In genomic region chr19:4194776-4195650, GRCm38 (mm10) we compare ENCODE assay signal across 14 mouse cellular contexts. TPM values are rescaled to one million over a fixed set of nuclear protein-coding genes. Genes with fewer than 3 reads are reported as not detected.
A peak's percentile ranks its signal among the peaks of the same experiment; 100 is the strongest.
DNase-seq lines count a peak whose midpoint lies in the region; ATAC-seq lines count a peak whose summit lies in the region.
"Had no signal": no experiment of that assay in that cellular context is flagged by ENCODE, and none has a peak within 500 bp of the region (broad histone marks: within the 10 kb centered on the region; RNA-seq: fewer than 3 reads in every experiment).

No protein-coding gene starts in this region.

- H3K27me3 ChIP-seq in hindbrain, embryonic 15.5 days = no peaks in the 10 kb centered on the region
- H3K27me3 ChIP-seq in hindbrain, embryonic 14.5 days (ENCODE audit: control insufficient read depth, insufficient read depth, low read length) = no peaks in the 10 kb centered on the region
- no peaks in the 10 kb centered on the region for H3K27me3 ChIP-seq in megakaryocyte, embryonic 14.5 days (replicated peaks)
- H3K27me3 ChIP-seq: intestine, embryonic 15.5 days; lung, embryonic 15.5 days had no signal

- no peak overlapping the region for H3K9ac ChIP-seq in hindbrain, embryonic 15.5 days
- no peak overlapping the region for H3K9ac ChIP-seq in hindbrain, embryonic 14.5 days
- H3K9ac ChIP-seq: intestine, embryonic 15.5 days; lung, embryonic 15.5 days had no signal

- WGBS in hindbrain, embryonic 15.5 days = 72% methylated on average over 12 of the region's 12 CpGs
- WGBS in hindbrain, embryonic 14.5 days = 75% methylated on average over 12 of the region's 12 CpGs

- peaks cover 30% of the 10 kb centered on the region for H3K36me3 ChIP-seq in hindbrain, embryonic 15.5 days
- H3K36me3 ChIP-seq in hindbrain, embryonic 14.5 days (replicated peaks; ENCODE audit: control insufficient read depth, insufficient read depth) = peaks cover 44% of the 10 kb centered on the region
- H3K36me3 ChIP-seq in megakaryocyte, embryonic 14.5 days (replicated peaks; ENCODE audit: low read length) = peaks cover 74% of the 10 kb centered on the region

- ATAC-seq in hindbrain, embryonic 15.5 days (ENCODE audit: low FRiP score, low read depth) = no peak
- no peak for ATAC-seq in hindbrain, embryonic 14.5 days (ENCODE audit: low FRiP score)
- ATAC-seq in megakaryocyte, adult 5-6 weeks (ENCODE audit: poor library complexity, severe bottlenecking) = no peak
- ATAC-seq: intestine, embryonic 15.5 days had no signal

- peak overlapping the region; percentile 37; the same call in 1 of the 2 replicates for H3K27ac ChIP-seq in hindbrain, embryonic 15.5 days (replicated peaks)
- H3K27ac ChIP-seq in hindbrain, embryonic 14.5 days = no peak overlapping the region
- H3K27ac ChIP-seq: lung, embryonic 15.5 days had no signal

- H3K4me3 ChIP-seq in hindbrain, embryonic 15.5 days = no peak overlapping the region
- no peak overlapping the region for H3K4me3 ChIP-seq in hindbrain, embryonic 14.5 days (replicated peaks; ENCODE audit: low read length)
- peak overlapping the region; percentile 14 for H3K4me3 ChIP-seq in megakaryocyte, embryonic 14.5 days (replicated peaks)
- H3K4me3 ChIP-seq: intestine, embryonic 15.5 days; lung, embryonic 15.5 days had no signal

- no peak for DNase-seq in hindbrain, embryonic 14.5 days (ENCODE audit: low spot score)
- peak; percentile 89 for DNase-seq in cerebellum, adult 11-12 months
- DNase-seq in cerebellum, postnatal 25 days = peak; percentile 91 to 93
- DNase-seq in right cerebral cortex, postnatal 14 days = no peak
- DNase-seq in frontal cortex, postnatal 36 days (ENCODE audit: low spot score in 2 of 2) = no peak

- H3K9me3 ChIP-seq in hindbrain, embryonic 15.5 days = no peaks in the 10 kb centered on the region
- H3K9me3 ChIP-seq in hindbrain, embryonic 14.5 days (ENCODE audit: control insufficient read depth, low read length) = no peaks in the 10 kb centered on the region
- H3K9me3 ChIP-seq in megakaryocyte, embryonic 14.5 days = no peaks in the 10 kb centered on the region
- H3K9me3 ChIP-seq: intestine, embryonic 15.5 days; lung, embryonic 15.5 days had no signal

- peaks cover 44% of the 10 kb centered on the region for H3K4me1 ChIP-seq in hindbrain, embryonic 15.5 days (replicated peaks)
- peaks cover 12% of the 10 kb centered on the region for H3K4me1 ChIP-seq in hindbrain, embryonic 14.5 days (replicated peaks; ENCODE audit: control insufficient read depth, insufficient read depth, low read length)
- H3K4me1 ChIP-seq in megakaryocyte, embryonic 14.5 days = peaks cover 82% of the 10 kb centered on the region

- no peak overlapping the region for H3K4me2 ChIP-seq in hindbrain, embryonic 15.5 days
- no peak overlapping the region for H3K4me2 ChIP-seq in hindbrain, embryonic 14.5 days (replicated peaks)
- H3K4me2 ChIP-seq: lung, embryonic 15.5 days had no signal

RNA-seq across cellular contexts. Expression of gene Ppp1ca, which starts 3.1 kb away (rescaled TPM):
- polyA plus RNA-seq in hindbrain, embryonic 15.5 days (2015; fragmentation: Nextera tagmentation; extraction: Ambion mirVana) = 582 and 587 TPM in 2 replicates
- polyA plus RNA-seq in hindbrain, embryonic 14.5 days (2014; fragmentation: Nextera tagmentation; extraction: Ambion mirVana) = 581 and 604 TPM in 2 replicates
- polyA plus RNA-seq in megakaryocyte, embryonic 14.5 days (2012; ENCODE audit: insufficient read depth, low replicate concordance) = 268 and 792 TPM in 2 replicates
- 496 and 536 TPM in 2 replicates for total RNA-seq in megakaryocyte, adult 5-6 weeks (2015)
- total RNA-seq in megakaryocyte, adult 5-6 weeks (2017) = 639 and 705 TPM in 2 replicates

RNA-seq across cellular contexts. Expression of gene Tbc1d10c, which starts 3.9 kb away (rescaled TPM):
- 0.98 and 1.5 TPM in 2 replicates for polyA plus RNA-seq in hindbrain, embryonic 15.5 days (2015; fragmentation: Nextera tagmentation; extraction: Ambion mirVana)
- polyA plus RNA-seq in hindbrain, embryonic 14.5 days (2014; fragmentation: Nextera tagmentation; extraction: Ambion mirVana) = 0.43 and 0.68 TPM in 2 replicates
- polyA plus RNA-seq in megakaryocyte, embryonic 14.5 days (2012; ENCODE audit: insufficient read depth, low replicate concordance) = 24.1 and 31.5 TPM in 2 replicates
- total RNA-seq in megakaryocyte, adult 5-6 weeks (2015) = 52.8 and 59.9 TPM in 2 replicates
- total RNA-seq in megakaryocyte, adult 5-6 weeks (2017) = 21.5 and 33.5 TPM in 2 replicates

RNA-seq across cellular contexts. Expression of gene Rad9a, which starts 6.4 kb away (rescaled TPM):
- polyA plus RNA-seq in hindbrain, embryonic 15.5 days (2015; fragmentation: Nextera tagmentation; extraction: Ambion mirVana) = 25.5 and 27.5 TPM in 2 replicates
- polyA plus RNA-seq in hindbrain, embryonic 14.5 days (2014; fragmentation: Nextera tagmentation; extraction: Ambion mirVana) = 19.4 and 22.5 TPM in 2 replicates
- 22.1 and 24.3 TPM in 2 replicates for polyA plus RNA-seq in megakaryocyte, embryonic 14.5 days (2012; ENCODE audit: insufficient read depth, low replicate concordance)
- total RNA-seq in megakaryocyte, adult 5-6 weeks (2015) = 32.8 and 36.7 TPM in 2 replicates
- 21.4 and 22.8 TPM in 2 replicates for total RNA-seq in megakaryocyte, adult 5-6 weeks (2017)

RNA-seq across cellular contexts. Expression of gene Clcf1, which starts 19.0 kb away (rescaled TPM):
- polyA plus RNA-seq in hindbrain, embryonic 15.5 days (2015; fragmentation: Nextera tagmentation; extraction: Ambion mirVana) = 0.69 and 0.75 TPM in 2 replicates
- 0.51 and 0.53 TPM in 2 replicates for polyA plus RNA-seq in hindbrain, embryonic 14.5 days (2014; fragmentation: Nextera tagmentation; extraction: Ambion mirVana)
- polyA plus RNA-seq in megakaryocyte, embryonic 14.5 days (2012; ENCODE audit: insufficient read depth, low replicate concordance) = 0.09 and 2.0 TPM in 2 replicates
- 1.4 and 2.9 TPM in 2 replicates for total RNA-seq in megakaryocyte, adult 5-6 weeks (2015)
- 0.40 and 2.2 TPM in 2 replicates for total RNA-seq in megakaryocyte, adult 5-6 weeks (2017)

RNA-seq across cellular contexts. Expression of gene AC109138.7, which starts 19.1 kb away (rescaled TPM):
- not detected in 2 replicates for polyA plus RNA-seq in hindbrain, embryonic 15.5 days (2015; fragmentation: Nextera tagmentation; extraction: Ambion mirVana)
- not detected in 2 replicates for polyA plus RNA-seq in hindbrain, embryonic 14.5 days (2014; fragmentation: Nextera tagmentation; extraction: Ambion mirVana)
- polyA plus RNA-seq in megakaryocyte, embryonic 14.5 days (2012; ENCODE audit: insufficient read depth, low replicate concordance) = 8.5 and 73.0 TPM in 2 replicates
- total RNA-seq in megakaryocyte, adult 5-6 weeks (2015) = not detected in 2 replicates
- not detected in 2 replicates for total RNA-seq in megakaryocyte, adult 5-6 weeks (2017)
- total RNA-seq: gastrocnemius, adult 8-10 months; layer of hippocampus, postnatal 25 days had no signal
- polyA plus RNA-seq: cortical plate, adult 2 months; heart, embryonic 16.5 days; intestine, embryonic 15.5 days; lung, embryonic 15.5 days had no signal

Comparison
In these comparisons a context has a peak if more than half of its experiments do, and no peak if none do; other contexts are left out.
1. DNase-seq: peak in cerebellum, adult 11-12 months (single experiment) and cerebellum, postnatal 25 days (2 of 2); none in hindbrain, embryonic 14.5 days (single experiment), right cerebral cortex, postnatal 14 days (single experiment) and frontal cortex, postnatal 36 days (0 of 2).
2. RNA of gene Tbc1d10c, which starts 3.9 kb away (polyA plus RNA-seq): 24.1 to 31.5 TPM in megakaryocyte, embryonic 14.5 days; 0.98 to 1.5 TPM in hindbrain, embryonic 15.5 days and 0.43 to 0.68 TPM in hindbrain, embryonic 14.5 days; every median in the first group is over 10 times any median in the second.